Mouse (Mus musculus) frontal cortex, adult 2 months (tissue): ENCODE measurements at regions not wholly inside any gene's neighbourhood (a gene's known extent, or its start where the extent isn't known, plus 50 kb on each side); places are given as distances from the start of the nearest gene placed in this dataset.

Source experiments
- DNase-seq, 2 experiments: peaks; one replicate each; pipeline ENCODE4 v3.0.0; 2022; ENCODE audit warnings: low spot score in 1 of 2; ENCODE audit errors: extremely low spot score in 1 of 2

DNA sequence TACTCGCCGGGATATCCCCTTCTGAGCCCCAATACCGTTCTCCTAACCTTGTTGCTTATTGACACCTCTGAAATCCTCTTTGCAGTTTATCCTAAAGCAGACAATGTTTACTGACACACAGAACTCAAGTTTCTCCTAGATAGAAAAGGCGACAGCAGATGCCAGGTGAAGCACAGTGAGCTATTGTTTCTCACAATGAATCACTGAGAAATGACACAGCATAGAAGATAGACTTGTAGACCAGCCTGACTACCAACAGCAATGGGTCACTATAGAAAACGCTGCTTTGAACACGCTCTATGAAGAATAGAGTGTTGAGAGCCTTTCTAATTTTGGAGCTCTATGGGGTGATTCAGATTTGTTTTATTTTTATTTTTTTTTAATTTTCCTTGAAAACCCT, 344.9 kb upstream of the Adgrl2 start:
- no peak for DNase-seq

- no peak for DNase-seq
Observed at GRCm38 (mm10) chr3:149333607-149334006, 343.3 kb upstream of the Adgrl2 start.

DNA sequence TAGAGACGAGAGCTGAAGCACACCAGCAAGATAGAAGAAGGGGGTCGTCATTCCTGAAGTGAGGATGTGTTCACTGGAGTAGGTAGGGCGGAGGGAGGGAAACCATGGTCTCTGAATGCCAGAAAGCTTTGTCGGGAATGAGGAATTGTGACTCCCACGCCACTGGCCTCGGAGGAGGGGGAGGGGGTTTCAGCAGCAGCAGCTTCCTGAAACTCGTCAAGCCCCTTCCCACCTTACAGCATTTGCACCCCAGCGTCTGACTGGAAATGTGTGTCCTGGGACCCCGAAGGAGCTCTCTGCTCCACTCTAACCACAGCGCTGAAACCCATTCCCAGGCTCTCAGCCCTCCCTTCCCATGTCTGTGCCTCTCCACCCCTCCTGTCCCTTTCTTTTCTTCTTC, 342.8 kb upstream of the Adgrl2 start:
- no peak for DNase-seq

GRCm38 (mm10) chr3:149332105-149332504, 341.8 kb upstream of the Adgrl2 start:
- DNase-seq: no peak

- no peak for DNase-seq
Observed at GRCm38 (mm10) chr3:149331251-149331960, 341.1 kb upstream of the Adgrl2 start.

GRCm38 (mm10) chr3:149330716-149331115, 340.4 kb upstream of the Adgrl2 start:
- no peak for DNase-seq

GRCm38 (mm10) chr3:149330041-149330440, 339.7 kb upstream of the Adgrl2 start:
- DNase-seq: no peak

- DNase-seq: no peak
Observed at GRCm38 (mm10) chr3:149329615-149330014, 339.3 kb upstream of the Adgrl2 start.

GRCm38 (mm10) chr3:149326664-149327063, 336.3 kb upstream of the Adgrl2 start:
- no peak for DNase-seq

GRCm38 (mm10) chr3:149324088-149324487, 333.7 kb upstream of the Adgrl2 start:
- no peak for DNase-seq

DNA sequence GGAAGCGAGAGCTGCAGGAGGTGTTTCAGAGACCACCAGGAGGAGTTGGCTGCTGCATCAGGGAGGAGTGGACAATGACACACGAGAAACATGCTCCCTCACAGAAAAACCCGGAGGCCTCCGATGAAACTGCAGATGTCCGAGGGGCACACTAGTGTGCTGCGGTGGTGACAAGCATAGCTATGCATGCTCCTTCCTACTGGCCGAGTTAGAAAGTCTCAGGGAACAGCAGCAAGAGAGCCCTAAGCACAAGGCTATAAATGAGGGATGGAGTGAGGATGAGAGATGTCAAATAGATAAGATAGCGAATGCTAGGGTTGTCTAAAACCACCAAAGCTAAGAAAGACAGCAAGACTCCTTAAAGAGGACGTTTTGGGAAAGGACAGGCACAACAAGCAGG, 328.4 kb upstream of the Adgrl2 start:
- DNase-seq: no peak

DNA sequence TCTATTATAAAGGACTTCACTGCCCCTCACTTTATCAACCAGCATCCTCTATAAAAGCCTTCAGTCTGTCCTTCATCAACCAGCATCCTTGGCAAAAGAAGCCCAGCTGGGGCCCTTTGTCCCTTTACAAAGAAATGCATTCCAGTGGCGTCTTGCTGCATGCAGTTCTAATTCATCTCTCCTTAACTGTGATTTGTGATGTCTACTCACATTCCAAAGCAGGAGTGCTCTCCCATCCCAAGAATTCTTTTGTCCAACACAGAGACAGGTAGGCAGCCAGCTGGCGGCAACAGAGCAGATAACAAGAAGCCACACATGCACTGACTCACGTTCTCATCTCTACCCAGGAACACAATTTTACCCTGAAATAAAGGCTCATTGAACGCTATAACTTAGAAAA, 323.9 kb upstream of the Adgrl2 start:
- DNase-seq: no peak

- no peak for DNase-seq
Observed at GRCm38 (mm10) chr3:149313217-149313616, 322.9 kb upstream of the Adgrl2 start.

DNA sequence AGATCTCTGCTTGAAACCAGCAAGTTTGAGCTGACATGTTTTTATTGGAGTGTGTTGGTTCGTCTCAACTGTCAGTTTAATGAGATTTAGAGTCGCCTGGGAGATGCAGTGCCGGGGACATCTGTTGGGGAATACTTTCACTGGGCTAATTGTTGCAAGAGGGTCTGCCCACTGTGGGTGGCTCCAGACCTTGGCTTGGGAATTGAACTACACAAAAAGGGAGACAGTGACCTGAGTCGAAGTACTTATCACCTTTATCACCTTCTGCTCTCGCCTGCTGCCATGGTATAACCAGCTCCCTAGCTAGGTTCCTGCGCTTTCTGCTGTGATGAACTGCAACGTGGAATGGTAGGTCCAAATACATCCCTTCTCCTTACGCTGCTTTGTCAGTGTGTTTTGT, 321.2 kb upstream of the Adgrl2 start:
- DNase-seq: no peak

DNA sequence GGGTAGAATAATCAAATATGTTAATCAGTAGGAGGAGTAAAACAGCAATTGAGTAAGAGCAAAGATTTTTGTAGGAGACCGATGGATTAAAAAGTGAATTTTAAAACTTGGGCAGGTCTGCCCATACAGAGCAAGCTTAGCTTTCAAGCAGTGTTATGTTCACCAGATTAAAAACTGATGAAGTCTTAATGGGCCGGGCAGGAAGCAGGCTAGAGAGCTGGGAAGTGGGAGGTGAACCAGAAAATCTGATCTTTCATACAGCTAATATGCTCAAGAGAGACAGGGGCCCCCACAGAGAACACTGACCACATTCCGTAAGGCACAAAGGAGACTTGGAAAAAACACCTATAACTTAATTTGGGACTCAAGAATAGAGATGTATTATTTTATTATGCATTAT, 316.4 kb upstream of the Adgrl2 start:
- DNase-seq: no peak

DNA sequence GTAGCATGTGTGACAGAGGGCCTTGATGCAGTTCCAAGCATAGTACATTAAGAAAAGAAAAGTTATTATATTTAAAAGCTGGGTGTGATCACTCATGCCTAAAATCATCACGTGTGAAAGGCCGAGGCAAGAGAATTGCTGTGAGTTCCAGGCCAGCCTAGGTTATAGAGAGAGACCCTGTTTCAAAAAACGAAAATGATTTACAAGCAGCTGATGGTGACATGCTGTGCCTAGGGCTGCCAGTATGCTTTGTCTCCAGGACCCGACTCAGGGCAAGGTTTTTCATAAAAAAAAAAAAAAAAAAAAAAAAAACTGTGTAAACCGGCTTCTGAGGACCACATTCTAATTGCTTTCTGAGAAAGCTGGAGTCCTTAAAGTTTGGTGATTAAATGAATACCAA, 315.9 kb upstream of the Adgrl2 start:
- no peak for DNase-seq

- DNase-seq: no peak
Observed at GRCm38 (mm10) chr3:149305440-149305839, 315.1 kb upstream of the Adgrl2 start.

DNA sequence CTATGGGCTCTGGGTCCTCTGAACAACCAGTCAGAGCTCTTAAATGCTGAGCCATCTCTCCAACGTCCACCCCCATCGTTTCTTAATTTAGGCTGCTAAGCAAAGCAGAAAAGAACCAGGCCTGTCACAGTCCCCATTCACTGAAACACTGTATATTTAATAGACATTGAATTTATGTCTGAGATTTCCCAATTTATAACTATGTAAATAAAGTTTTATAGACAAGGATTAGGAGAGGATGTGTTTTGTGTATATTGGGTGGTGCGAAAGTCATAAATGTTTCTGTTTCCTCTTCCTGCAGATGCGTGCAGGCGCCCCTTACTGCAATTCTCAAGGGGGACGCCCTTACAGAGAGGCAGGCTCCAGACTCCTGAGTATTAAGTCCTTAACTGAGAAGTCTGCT, 314.7 kb upstream of the Adgrl2 start:
- peak in 1 of 2 experiments; percentile 60 for DNase-seq

- no peak for DNase-seq
Observed at GRCm38 (mm10) chr3:149303418-149303817, 313.1 kb upstream of the Adgrl2 start.

DNA sequence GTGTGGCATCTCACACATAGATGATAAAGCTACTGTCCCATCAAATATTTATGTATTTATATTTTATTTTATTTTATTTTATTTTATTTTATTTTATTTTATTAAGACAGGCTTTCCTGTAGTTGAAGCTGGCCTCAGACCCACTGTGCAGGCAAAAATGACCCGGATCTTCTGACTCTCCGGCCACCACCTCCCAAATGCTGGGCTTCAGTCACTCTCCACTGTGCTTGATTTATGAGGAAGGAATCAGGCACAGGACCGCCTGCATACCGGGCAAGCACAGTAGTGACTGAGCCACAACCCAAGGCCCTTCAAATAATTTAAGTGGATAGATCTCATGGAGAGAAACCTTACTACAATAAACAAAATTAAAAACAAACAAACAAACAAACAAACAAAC, 309.6 kb upstream of the Adgrl2 start:
- no peak for DNase-seq

- no peak for DNase-seq
Observed at GRCm38 (mm10) chr3:149296419-149296962, 306.1 kb upstream of the Adgrl2 start.

- peak in 1 of 2 experiments; percentile 22 for DNase-seq
Observed at GRCm38 (mm10) chr3:149295942-149296341, 305.6 kb upstream of the Adgrl2 start.
